Mouse (Mus musculus) ES-E14 (cell line): ENCODE measurements around the gene Tmem141. TPM values are rescaled to one million over a fixed set of nuclear protein-coding genes. Genes with fewer than 3 reads are reported as not detected.

Source experiments
- DNase-seq: peaks from one replicate; pipeline ENCODE4 v3.0.0-alpha.2; 2013; ENCODE audit warnings: low read depth, low spot score
- H3K27ac ChIP-seq: 2 replicates; pipeline ENCODE4 v1.5.1; 2012; ENCODE audit warnings: low read depth, mild to moderate bottlenecking, low read length, moderate library complexity, mixed read lengths; ENCODE audit not compliant: poor library complexity, insufficient read depth, severe bottlenecking
- H3K36me3 ChIP-seq: 2 replicates; pipeline ENCODE4 v1.6.1; 2012; ENCODE audit warnings: mild to moderate bottlenecking, low read length, moderate library complexity, mixed read lengths; ENCODE audit not compliant: control insufficient read depth, poor library complexity, insufficient read depth, severe bottlenecking
- H3K4me1 ChIP-seq, 2 experiments: fragments of 150-350 bp in 1 of 2; sonication (generic) in 1 of 2; 2 replicates each; pipeline ENCODE4 v1.6.1; 2012; ENCODE audit warnings: low read length in 2 of 2, mild to moderate bottlenecking in 1 of 2, mixed read lengths in 1 of 2; ENCODE audit not compliant: control insufficient read depth in 2 of 2, insufficient read depth in 2 of 2, poor library complexity in 1 of 2
- H3K4me3 ChIP-seq, 2 experiments: fragments of 150-350 bp in 1 of 2; sonication (generic) in 1 of 2; 2 replicates each; pipeline ENCODE4 v1.5.1; 2012; ENCODE audit warnings: low read length in 2 of 2, low read depth in 1 of 2, mild to moderate bottlenecking in 1 of 2, mixed read lengths in 1 of 2; ENCODE audit not compliant: insufficient read depth in 1 of 2, poor library complexity in 1 of 2, severe bottlenecking in 1 of 2
- H3K9ac ChIP-seq: 2 replicates; pipeline ENCODE4 v1.6.1; 2012; ENCODE audit warnings: low read depth, mild to moderate bottlenecking, low read length, mixed read lengths; ENCODE audit not compliant: poor library complexity, insufficient read depth, severe bottlenecking
- H3K9me3 ChIP-seq: fragments of 150-350 bp; sonication (generic); 2 replicates; pipeline ENCODE4 v1.6.1; 2012; ENCODE audit warnings: low read depth, mild to moderate bottlenecking, low read length; ENCODE audit not compliant: control insufficient read depth, insufficient read depth
- CHD2 ChIP-seq: IDR thresholded peaks from 2 replicates; pipeline ENCODE4 v1.6.1; 2014; ENCODE audit warnings: mild to moderate bottlenecking, low read depth, low read length, inconsistent platforms
- HCFC1 ChIP-seq: IDR thresholded peaks from 2 replicates; pipeline ENCODE4 v1.6.1; 2012; ENCODE audit warnings: low read length, inconsistent platforms, borderline replicate concordance; ENCODE audit not compliant: insufficient read depth
- MAFK ChIP-seq: IDR thresholded peaks from 2 replicates; pipeline ENCODE4 v1.6.1; 2014; ENCODE audit warnings: mild to moderate bottlenecking, low read depth, low read length, inconsistent platforms; ENCODE audit not compliant: insufficient read depth
- ZC3H11A ChIP-seq: IDR thresholded peaks from 2 replicates; pipeline ENCODE4 v1.6.1; 2012; ENCODE audit warnings: low read depth, mild to moderate bottlenecking, inconsistent platforms, low read length, borderline replicate concordance
- ZNF384 ChIP-seq: IDR thresholded peaks from 2 replicates; pipeline ENCODE4 v1.6.1; 2012; ENCODE audit warnings: low read depth, low read length, inconsistent platforms
- in situ Hi-C, 2 experiments: fragments of 600-800 bp; cut with MboI; formaldehyde crosslinking; loops; one replicate each; pipeline ENCODE4 v1.15.1; 2025; ENCODE audit warnings: low sequenced_read_pairs in 2 of 2, inconsistent platforms in 1 of 2; ENCODE audit not compliant: unreplicated experiment in 2 of 2
- total RNA-seq: library from RNA; depleted of rRNA; stranded (reverse); fragments of 300-350 nt; gene quantifications from 2 replicates; pipeline ENCODE4 v1.2.3, GENCODE M21; 2012

Gene Tmem141
- total RNA-seq, 1 experiment, result 6.7 TPM

GRCm38 (mm10) chr2:25607761-25608622, 13.8 kb downstream of the Tmem141 start, which contains the start of gene Rabl6:
TSS of gene Rabl6 (minus strand) at chr2:25608521.
- DNase-seq, result peak; percentile 71
- TF ChIP-seq ZNF384, result no peak
- TF ChIP-seq HCFC1, result peak; percentile 75
- H3K9ac ChIP-seq, result peak within 1 kb of the TSS; percentile 88
- in situ Hi-C loops, result no loop called here
- H3K9me3 ChIP-seq, result no peaks in the 10 kb centered on the region
- H3K4me3 ChIP-seq, result peak within 1 kb of the TSS; percentile 80
- H3K36me3 ChIP-seq, result no peaks in the 10 kb centered on the region; the same call in 1 of the 2 replicates
- H3K27ac ChIP-seq, result no peak within 1 kb of the TSS
- H3K4me1 ChIP-seq, result no peaks in the 10 kb centered on the region

- Histone ChIP-seq H3K4me1 (no peaks in the 10 kb centered on the region), H3K9me3 (no peaks in the 10 kb centered on the region), H3K9ac (no peak overlapping the region), H3K27ac (no peak overlapping the region), H3K36me3 (peaks cover 24% of the 10 kb centered on the region; the same call in 1 of the 2 replicates), H3K4me3 (no peak overlapping the region)
- in situ Hi-C loops, result no loop called here
- no peak for DNase-seq
- TF ChIP-seq CHD2, result no peak
- no peak for TF ChIP-seq ZC3H11A
- TF ChIP-seq ZNF384, result no peak
- TF ChIP-seq MAFK, result no peak
- TF ChIP-seq HCFC1, result no peak
Observed at GRCm38 (mm10) chr2:25602526-25602925, 19.3 kb downstream of the Tmem141 start.

GRCm38 (mm10) chr2:25600037-25600436, 21.8 kb downstream of the Tmem141 start:
- Histone ChIP-seq H3K9ac (no peak overlapping the region), H3K4me1 (no peaks in the 10 kb centered on the region), H3K36me3 (peaks cover 33% of the 10 kb centered on the region), H3K27ac (no peak overlapping the region), H3K9me3 (no peaks in the 10 kb centered on the region), H3K4me3 (no peak overlapping the region)
- DNase-seq, result no peak
- TF ChIP-seq ZNF384, result no peak
- TF ChIP-seq HCFC1, result no peak
- no peak for TF ChIP-seq CHD2
- no peak for TF ChIP-seq ZC3H11A
- no peak for TF ChIP-seq MAFK
- in situ Hi-C loops, result no loop called here

GRCm38 (mm10) chr2:25598749-25599148, 23.1 kb downstream of the Tmem141 start:
- Histone ChIP-seq H3K9me3 (no peaks in the 10 kb centered on the region), H3K4me1 (no peaks in the 10 kb centered on the region), H3K27ac (no peak overlapping the region), H3K36me3 (peaks cover 34% of the 10 kb centered on the region), H3K9ac (no peak overlapping the region), H3K4me3 (no peak overlapping the region)
- no peak for DNase-seq
- TF ChIP-seq HCFC1 (no peak), MAFK (no peak), ZNF384 (no peak), ZC3H11A (no peak), CHD2 (no peak)
- in situ Hi-C loops, result no loop called here
